Mouse (Mus musculus) brain, embryonic 14.5 days (tissue): ENCODE measurements at regions not wholly inside any gene's neighbourhood (a gene's known extent, or its start where the extent isn't known, plus 50 kb on each side); places are given as distances from the start of the nearest gene placed in this dataset.

Source experiments
- DNase-seq: peaks from one replicate; pipeline ENCODE4 v3.0.0-alpha.2; 2011; ENCODE audit warnings: low read depth
- CTCF ChIP-seq: fragments of 200-500 bp; IDR thresholded peaks from 2 replicates; pipeline ENCODE4 v1.5.1; 2012; ENCODE audit warnings: inconsistent platforms, mild to moderate bottlenecking, moderate library complexity, borderline replicate concordance; ENCODE audit not compliant: insufficient read depth, insufficient read length; ENCODE audit errors: extremely low read depth
- POLR2A ChIP-seq: fragments of 200-500 bp; IDR thresholded peaks from 2 replicates; pipeline ENCODE4 v1.6.1; 2012; ENCODE audit warnings: mild to moderate bottlenecking, inconsistent platforms, borderline replicate concordance; ENCODE audit not compliant: poor library complexity, insufficient read depth, insufficient read length, severe bottlenecking; ENCODE audit errors: extremely low read depth

- TF ChIP-seq POLR2A = no peak
- TF ChIP-seq CTCF = no peak
- DNase-seq = no peak
These were observed 54.5 kb upstream of the Slc7a1 start for GRCm38 (mm10) chr5:148454200-148454599.

GRCm38 (mm10) chr5:148453776-148454175 is 54.1 kb upstream of the Slc7a1 start:
- DNase-seq = peak; percentile 91
- TF ChIP-seq POLR2A (no peak), CTCF (no peak)

- DNase-seq = peak; percentile 66
These were observed 53.4 kb upstream of the Slc7a1 start for GRCm38 (mm10) chr5:148452909-148453632.

GRCm38 (mm10) chr5:148451811-148452210 is 52.1 kb upstream of the Slc7a1 start:
- TF ChIP-seq CTCF (peak; percentile 80; the same call in 1 of the 2 replicates), POLR2A (no peak)
- DNase-seq = peak; percentile 66

More at GRCm38 (mm10) chr5:148452909-148453632, 53.4 kb upstream of the Slc7a1 start:
- TF ChIP-seq CTCF = no peak
- no peak for TF ChIP-seq POLR2A

GRCm38 (mm10) chr5:148450924-148451323 is 51.2 kb upstream of the Slc7a1 start:
- no peak for TF ChIP-seq POLR2A
- TF ChIP-seq CTCF = peak; percentile 56; the same call in 1 of the 2 replicates
- peak; percentile 69 for DNase-seq
